In the genomic region with DNA sequence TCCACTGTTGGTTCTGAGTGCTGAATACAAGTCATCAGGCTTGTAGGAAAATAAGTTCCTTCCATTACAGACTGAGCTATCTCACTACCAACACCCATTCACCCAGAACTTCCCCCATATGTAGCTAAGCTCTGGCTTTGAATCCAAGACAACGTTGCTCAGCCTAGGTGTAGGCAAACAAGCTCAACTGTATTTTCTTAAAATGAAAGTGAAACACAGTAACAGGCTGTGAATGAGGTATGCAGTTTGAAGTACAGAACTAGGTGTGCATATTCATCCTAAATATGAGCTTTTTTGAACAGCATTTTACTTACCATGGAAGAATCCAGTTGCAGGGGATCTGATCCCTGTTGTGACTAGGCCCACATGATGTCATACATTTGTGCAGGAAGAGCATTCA, we compare ENCODE assay signal across 27 mouse cellular contexts.
"Had no signal": no experiment of that assay in that cellular context is flagged by ENCODE, and none has a peak within 500 bp of the region (broad histone marks: within the 10 kb centered on the region; RNA-seq: fewer than 3 reads in every experiment).

No protein-coding gene starts in this region.

- H3K9ac ChIP-seq: heart, embryonic 12.5 days; hindbrain, embryonic 13.5 days; hindbrain, embryonic 15.5 days; kidney, embryonic 15.5 days; limb, embryonic 12.5 days; liver, embryonic 13.5 days; liver, embryonic 15.5 days had no signal

- H3K4me2 ChIP-seq: heart, embryonic 12.5 days; hindbrain, embryonic 13.5 days; hindbrain, embryonic 15.5 days; kidney, embryonic 15.5 days; limb, embryonic 12.5 days; liver, embryonic 11.5 days; liver, embryonic 13.5 days; liver, embryonic 15.5 days had no signal

- H3K27me3 ChIP-seq: heart, embryonic 12.5 days; hindbrain, embryonic 13.5 days; hindbrain, embryonic 15.5 days; kidney, embryonic 15.5 days; limb, embryonic 12.5 days had no signal

- DNase-seq: gastrocnemius, adult 2 months; gastrocnemius, postnatal 10 days; gastrocnemius, postnatal 25 days; heart, adult 2 months; heart, postnatal 10 days; heart, postnatal 36 days; kidney, adult 11 months; kidney, adult 2 months; kidney, adult 9 months; kidney, postnatal 14 days; kidney, postnatal 36 days; layer of hippocampus, adult 9-11 months; layer of hippocampus, postnatal 36 days; liver; liver, embryonic 13.5 days had no signal

- H3K9me3 ChIP-seq: heart, embryonic 10.5 days; heart, embryonic 12.5 days; hindbrain, embryonic 13.5 days; hindbrain, embryonic 15.5 days; kidney, embryonic 15.5 days; limb, embryonic 10.5 days; limb, embryonic 12.5 days; liver, embryonic 13.5 days; liver, embryonic 15.5 days had no signal

- H3K27ac ChIP-seq: gastrocnemius, adult 2 months; heart, adult 2 months; heart, embryonic 10.5 days; hindbrain, embryonic 13.5 days; hindbrain, embryonic 15.5 days; hindbrain, postnatal 0 days; kidney, embryonic 15.5 days; kidney, postnatal 0 days; limb, embryonic 10.5 days; limb, embryonic 12.5 days; liver, embryonic 13.5 days; liver, embryonic 15.5 days had no signal

- ATAC-seq: hindbrain, postnatal 0 days; intestine, embryonic 16.5 days had no signal

- H3K4me1 ChIP-seq: heart, embryonic 10.5 days; heart, embryonic 12.5 days; hindbrain, embryonic 13.5 days; hindbrain, embryonic 15.5 days; kidney, embryonic 15.5 days; limb, embryonic 10.5 days; limb, embryonic 12.5 days had no signal

- H3K4me3 ChIP-seq: gastrocnemius, adult 2 months; heart, adult 2 months; heart, embryonic 10.5 days; heart, embryonic 12.5 days; hindbrain, embryonic 13.5 days; hindbrain, embryonic 15.5 days; kidney, embryonic 15.5 days; limb, embryonic 10.5 days; limb, embryonic 12.5 days; liver, embryonic 13.5 days; liver, embryonic 15.5 days had no signal
